Mouse (Mus musculus): ENCODE data around the gene Dok5. TPM values are rescaled to one million over a fixed set of nuclear protein-coding genes. Genes with fewer than 3 reads are reported as not detected.

Gene Dok5
- polyA plus RNA-seq, 1 experiment from 2014 or later = 11.4 TPM

DNA sequence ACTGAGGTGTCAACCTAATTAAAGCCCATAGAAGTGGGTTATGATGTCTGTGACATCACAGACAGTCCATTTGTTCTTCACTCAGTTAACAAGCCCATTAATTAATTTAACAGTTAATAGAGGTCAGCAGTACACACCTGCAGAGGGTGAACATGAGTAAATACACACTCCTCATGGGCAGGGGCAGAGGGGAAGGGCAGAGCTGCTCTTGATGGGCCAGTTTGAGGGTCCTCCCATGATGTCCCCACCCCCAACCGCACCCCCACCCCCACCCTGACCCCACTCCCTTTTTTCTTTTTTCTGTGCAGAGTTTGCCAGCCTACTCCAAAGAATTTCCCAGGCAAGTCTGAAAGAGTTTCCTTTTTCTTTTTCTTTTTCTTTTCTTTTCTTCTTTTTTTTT, 39.9 kb downstream of the Dok5 start:
- no peak overlapping the region for H3K27ac ChIP-seq
- no peak overlapping the region for H3K4me3 ChIP-seq
- no peak overlapping the region for H3K4me2 ChIP-seq
- WGBS = 0% methylated on average over 1 of the region's 1 CpGs
- peaks cover 24% of the 10 kb centered on the region; the same call in 1 of the 2 replicates for H3K4me1 ChIP-seq
- ATAC-seq (ENCODE audit: insufficient number of reproducible peaks, insufficient read depth, low FRiP score, low TSS enrichment, low read depth) = no peak
- H3K36me3 ChIP-seq = no peaks in the 10 kb centered on the region
- no peak overlapping the region for H3K9ac ChIP-seq
- H3K9me3 ChIP-seq = no peaks in the 10 kb centered on the region
- H3K27me3 ChIP-seq = no peaks in the 10 kb centered on the region

DNA sequence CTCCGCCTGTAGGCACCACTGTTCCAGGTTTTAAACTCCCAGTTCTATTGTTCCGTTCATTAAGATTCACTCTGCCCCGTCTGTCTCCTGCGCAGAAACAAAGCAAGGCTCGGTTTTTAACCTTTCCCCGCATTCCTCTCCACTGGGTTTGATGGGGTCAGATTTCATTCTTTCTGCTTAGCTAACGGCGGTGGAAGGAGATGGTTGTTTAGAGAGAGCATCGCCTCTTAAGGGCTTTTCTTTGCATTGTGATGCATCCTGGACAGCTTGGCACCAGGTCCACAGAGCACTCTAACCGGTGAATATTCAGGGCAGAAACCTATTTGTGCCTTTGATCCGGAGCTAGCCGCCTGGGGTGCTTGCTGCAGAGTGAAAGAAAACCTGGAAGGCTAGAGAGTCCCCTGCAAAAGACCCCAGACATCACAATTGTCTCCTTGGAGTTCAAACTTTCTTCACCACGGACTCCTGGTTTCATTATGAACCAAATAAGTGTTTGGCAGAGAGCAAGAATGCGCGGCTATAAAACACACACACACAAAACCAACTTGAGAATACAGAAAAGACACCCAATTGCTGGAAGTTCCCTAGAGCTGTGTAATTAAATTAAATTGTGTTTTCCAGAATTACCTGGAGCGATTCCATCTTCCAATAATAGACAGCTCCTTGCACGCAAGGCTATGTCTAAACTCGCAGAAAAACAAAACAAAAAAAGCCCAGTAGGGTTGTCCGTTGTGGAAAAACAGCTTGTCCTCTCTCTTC, 40.7 kb downstream of the Dok5 start:
- Histone ChIP-seq H3K27me3 (no peaks in the 10 kb centered on the region), H3K27ac (peak overlapping the region; percentile 76), H3K9me3 (no peaks in the 10 kb centered on the region), H3K9ac (0 out of 2 replicates have a peak overlapping the region, but pooled peaks have one; percentile 27), H3K36me3 (no peaks in the 10 kb centered on the region), H3K4me2 (peak overlapping the region; percentile 55), H3K4me1 (peaks cover 18% of the 10 kb centered on the region; the same call in 1 of the 2 replicates), H3K4me3 (peak overlapping the region; percentile 28)
- 4% methylated on average over 19 of the region's 19 CpGs for WGBS
- no peak for ATAC-seq (ENCODE audit: insufficient number of reproducible peaks, insufficient read depth, low FRiP score, low TSS enrichment, low read depth)

DNA sequence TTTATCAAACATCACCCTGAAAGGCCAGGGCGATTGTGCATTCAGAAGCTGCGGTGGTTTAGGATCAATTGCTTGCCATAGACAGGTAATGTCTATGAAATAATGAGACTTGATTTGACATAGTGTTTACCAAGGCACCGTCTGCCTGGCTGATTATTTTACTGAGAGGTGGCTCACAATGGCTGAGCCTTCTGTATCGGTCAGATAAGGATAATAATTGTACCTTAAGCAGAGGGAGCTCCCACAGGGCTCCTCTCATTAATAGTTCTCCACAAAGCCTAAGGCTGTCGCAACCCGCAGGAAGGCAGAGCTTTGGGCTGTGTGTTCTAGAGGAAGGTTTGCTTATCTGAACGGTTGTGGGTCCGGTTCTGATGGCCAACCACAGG, 41.3 kb downstream of the Dok5 start:
- peak overlapping the region; percentile 55 for H3K4me2 ChIP-seq
- ATAC-seq (ENCODE audit: insufficient number of reproducible peaks, insufficient read depth, low FRiP score, low TSS enrichment, low read depth) = no peak
- WGBS = 41% methylated on average over 8 of the region's 8 CpGs
- peaks cover 17% of the 10 kb centered on the region; the same call in 1 of the 2 replicates for H3K4me1 ChIP-seq
- H3K9ac ChIP-seq = no peak overlapping the region
- no peaks in the 10 kb centered on the region for H3K27me3 ChIP-seq
- H3K36me3 ChIP-seq = no peaks in the 10 kb centered on the region
- no peak overlapping the region for H3K4me3 ChIP-seq
- no peaks in the 10 kb centered on the region for H3K9me3 ChIP-seq
- H3K27ac ChIP-seq = peak overlapping the region; percentile 76

DNA sequence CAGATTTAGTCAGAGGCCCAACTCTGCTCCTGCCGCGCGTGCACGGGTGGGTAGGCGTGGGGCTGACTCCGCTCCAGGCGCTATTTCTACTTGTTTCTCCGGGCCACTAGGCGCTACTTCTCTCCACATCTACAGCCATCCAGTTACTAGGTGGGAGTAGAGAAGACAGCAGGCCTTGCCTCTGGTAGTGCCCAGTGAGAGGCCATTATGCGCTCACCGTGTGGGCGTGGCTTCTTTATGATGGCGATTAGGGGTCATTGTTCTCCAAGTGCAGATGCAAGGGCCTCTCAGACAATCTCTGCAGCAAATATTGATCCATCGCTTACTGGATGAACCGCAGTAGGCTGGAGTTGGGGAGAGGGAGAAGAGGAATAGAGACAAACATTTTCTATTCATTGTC, 44.0 kb downstream of the Dok5 start:
- no peaks in the 10 kb centered on the region for H3K27me3 ChIP-seq
- H3K4me3 ChIP-seq = no peak overlapping the region
- no peaks in the 10 kb centered on the region for H3K9me3 ChIP-seq
- H3K4me2 ChIP-seq = no peak overlapping the region
- H3K4me1 ChIP-seq = peaks cover 13% of the 10 kb centered on the region; the same call in 1 of the 2 replicates
- H3K27ac ChIP-seq = no peak overlapping the region
- no peak for ATAC-seq (ENCODE audit: insufficient number of reproducible peaks, insufficient read depth, low FRiP score, low TSS enrichment, low read depth)
- no peaks in the 10 kb centered on the region for H3K36me3 ChIP-seq
- no peak overlapping the region for H3K9ac ChIP-seq
- WGBS = 93% methylated on average over 15 of the region's 15 CpGs

DNA sequence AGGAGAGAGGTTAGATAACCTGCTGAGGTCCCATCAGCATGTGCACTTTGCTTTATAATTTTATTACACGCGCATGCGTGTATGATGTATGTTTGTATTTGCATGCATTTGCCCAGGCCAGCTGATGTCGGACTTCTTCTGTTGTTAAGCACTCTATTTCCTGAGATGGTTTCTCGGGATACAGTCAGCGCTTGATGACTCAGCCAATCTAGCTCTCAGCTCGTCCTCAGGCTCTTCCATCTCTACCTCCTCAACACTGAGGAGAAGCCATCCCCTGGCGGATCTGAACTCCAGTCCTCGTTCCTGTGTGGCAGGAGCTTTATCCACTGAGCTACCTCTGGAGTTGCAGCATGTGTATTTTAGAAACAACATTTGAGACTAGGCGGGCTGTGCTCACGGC, 44.5 kb downstream of the Dok5 start:
- H3K4me2 ChIP-seq = no peak overlapping the region
- no peak overlapping the region for H3K4me3 ChIP-seq
- H3K9ac ChIP-seq = no peak overlapping the region
- H3K27ac ChIP-seq = no peak overlapping the region
- H3K36me3 ChIP-seq = no peaks in the 10 kb centered on the region
- no peaks in the 10 kb centered on the region for H3K27me3 ChIP-seq
- ATAC-seq (ENCODE audit: insufficient number of reproducible peaks, insufficient read depth, low FRiP score, low TSS enrichment, low read depth) = no peak
- WGBS = 90% methylated on average over 11 of the region's 11 CpGs
- no peaks in the 10 kb centered on the region for H3K9me3 ChIP-seq
- peaks cover 18% of the 10 kb centered on the region for H3K4me1 ChIP-seq

DNA sequence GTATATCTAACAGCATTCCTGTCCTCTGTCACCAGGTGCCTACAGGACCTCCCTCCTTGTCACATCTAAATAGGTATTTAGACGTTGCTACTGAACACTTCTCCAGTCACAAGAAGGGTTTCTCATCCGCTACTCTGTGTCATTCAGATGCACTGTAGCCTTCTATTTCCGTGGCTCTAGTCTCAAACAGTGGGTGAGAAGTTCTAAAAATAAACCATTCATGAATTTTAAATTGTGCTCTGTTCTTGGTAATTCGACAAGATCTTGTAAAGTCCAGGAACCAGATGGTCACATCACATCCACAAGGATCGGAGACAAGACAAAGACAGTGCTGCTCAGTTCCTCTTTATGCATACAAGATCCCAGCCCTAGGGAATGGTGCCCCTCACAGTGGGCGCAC, 46.0 kb downstream of the Dok5 start:
- Histone ChIP-seq H3K36me3 (no peaks in the 10 kb centered on the region), H3K9me3 (no peaks in the 10 kb centered on the region), H3K27me3 (no peaks in the 10 kb centered on the region), H3K27ac (no peak overlapping the region), H3K4me1 (peaks cover 10% of the 10 kb centered on the region), H3K9ac (no peak overlapping the region), H3K4me3 (no peak overlapping the region), H3K4me2 (no peak overlapping the region)
- WGBS = 74% methylated on average over 6 of the region's 6 CpGs
- no peak for ATAC-seq (ENCODE audit: insufficient number of reproducible peaks, insufficient read depth, low FRiP score, low TSS enrichment, low read depth)

DNA sequence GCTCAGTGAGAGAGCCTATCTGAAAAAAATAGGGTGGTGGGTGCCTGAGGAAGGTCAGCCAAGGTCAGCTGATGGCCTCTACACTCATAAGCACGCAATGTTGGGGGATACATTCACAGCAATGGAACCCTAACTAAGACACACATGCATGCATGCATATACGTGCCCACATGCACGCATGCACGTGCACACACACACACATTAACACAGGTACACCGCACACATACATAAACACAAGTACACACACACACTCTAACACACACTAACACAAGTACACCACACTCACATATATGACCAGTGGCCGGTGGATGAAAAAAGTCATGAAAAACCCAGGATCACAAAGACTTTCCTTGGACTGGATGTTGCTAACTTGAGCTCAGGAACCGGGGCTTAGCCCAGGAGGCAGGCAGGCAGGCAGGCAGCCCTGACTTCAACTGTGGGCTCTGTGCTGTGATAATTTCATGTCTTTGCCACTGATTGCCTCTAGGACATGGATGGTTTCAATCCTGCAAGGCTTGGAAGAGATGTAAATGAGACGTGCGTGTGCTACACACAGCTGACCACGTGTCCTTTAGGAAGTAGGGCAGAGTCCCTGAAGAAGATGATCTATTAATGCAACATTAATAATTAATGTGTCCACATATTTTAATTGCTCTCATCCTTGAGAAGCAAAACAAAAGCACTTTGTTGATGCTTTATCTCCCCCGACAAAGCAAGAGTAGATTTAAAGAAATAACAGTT, 48.6 kb downstream of the Dok5 start:
- no peak for ATAC-seq (ENCODE audit: insufficient number of reproducible peaks, insufficient read depth, low FRiP score, low TSS enrichment, low read depth)
- no peaks in the 10 kb centered on the region for H3K9me3 ChIP-seq
- H3K4me1 ChIP-seq = peaks cover 5% of the 10 kb centered on the region
- WGBS = 78% methylated on average over 11 of the region's 11 CpGs
- H3K4me2 ChIP-seq = no peak overlapping the region
- no peak overlapping the region for H3K9ac ChIP-seq
- no peak overlapping the region for H3K27ac ChIP-seq
- no peak overlapping the region for H3K4me3 ChIP-seq
- no peaks in the 10 kb centered on the region for H3K36me3 ChIP-seq
- no peaks in the 10 kb centered on the region for H3K27me3 ChIP-seq

DNA sequence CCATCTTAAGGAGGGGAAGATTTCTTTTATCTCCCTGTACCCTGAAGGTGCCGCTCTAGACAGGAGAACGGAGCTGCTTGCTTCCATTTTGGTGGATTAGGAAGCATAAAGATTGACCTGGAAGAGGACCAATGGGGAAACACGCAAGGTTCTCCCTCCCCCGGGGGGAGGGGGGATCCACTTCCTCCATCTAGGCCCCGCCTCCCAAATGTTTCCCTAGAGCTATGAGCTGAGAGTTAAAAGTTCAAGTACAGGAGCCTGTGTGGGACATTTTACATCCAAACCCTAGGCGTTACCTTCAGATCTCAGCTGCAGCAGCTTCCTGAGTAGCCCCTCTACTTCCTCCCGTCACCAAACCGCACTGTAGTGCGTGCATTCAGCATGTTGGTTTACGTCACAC, 56.5 kb downstream of the Dok5 start:
- no peak overlapping the region for H3K4me3 ChIP-seq
- H3K4me2 ChIP-seq = no peak overlapping the region
- H3K9me3 ChIP-seq = no peaks in the 10 kb centered on the region
- no peaks in the 10 kb centered on the region for H3K27me3 ChIP-seq
- H3K27ac ChIP-seq = no peak overlapping the region
- ATAC-seq (ENCODE audit: insufficient number of reproducible peaks, insufficient read depth, low FRiP score, low TSS enrichment, low read depth) = no peak
- no peak overlapping the region for H3K9ac ChIP-seq
- H3K4me1 ChIP-seq = peaks cover 7% of the 10 kb centered on the region; the same call in 1 of the 2 replicates
- H3K36me3 ChIP-seq = no peaks in the 10 kb centered on the region
- WGBS = 91% methylated on average over 10 of the region's 10 CpGs

DNA sequence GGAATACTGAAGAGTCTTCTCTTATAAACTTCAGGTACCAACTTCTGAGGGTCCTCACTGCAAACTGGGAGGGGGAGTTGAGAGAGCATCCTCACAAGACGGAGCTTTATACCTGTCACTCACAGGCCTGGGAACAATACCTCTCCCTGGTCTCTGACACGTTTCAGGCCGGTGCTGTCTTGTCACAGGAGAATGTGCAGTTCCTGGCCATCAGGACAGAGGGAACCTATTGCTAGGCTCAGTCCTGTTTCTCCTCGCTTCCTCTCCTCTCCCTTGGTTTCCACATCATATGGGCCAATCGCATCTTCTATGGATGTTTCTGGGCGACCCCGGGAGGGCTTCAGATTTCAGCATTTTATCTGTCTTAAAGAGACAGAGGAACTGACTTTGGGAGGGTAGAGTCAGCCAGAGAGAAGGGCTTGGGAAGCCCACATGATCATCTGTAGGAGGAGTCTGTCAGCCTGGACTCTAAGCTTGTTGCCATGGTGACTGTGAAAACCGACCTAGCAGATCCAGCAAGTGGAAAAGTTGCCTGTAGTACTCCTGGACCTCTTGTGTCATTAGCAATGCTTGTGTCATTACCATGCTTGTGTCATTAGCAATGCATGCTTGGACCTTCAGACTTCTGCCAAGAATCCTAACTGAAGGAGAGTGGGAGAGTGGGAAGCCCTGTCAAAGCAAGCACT, 59.9 kb downstream of the Dok5 start:
- Histone ChIP-seq H3K4me1 (peaks cover 7% of the 10 kb centered on the region; the same call in 1 of the 2 replicates), H3K36me3 (no peaks in the 10 kb centered on the region), H3K27ac (no peak overlapping the region), H3K4me3 (no peak overlapping the region), H3K4me2 (no peak overlapping the region), H3K9me3 (no peaks in the 10 kb centered on the region), H3K9ac (no peak overlapping the region), H3K27me3 (no peaks in the 10 kb centered on the region)
- 20% methylated on average over 8 of the region's 8 CpGs for WGBS
- no peak for ATAC-seq (ENCODE audit: insufficient number of reproducible peaks, insufficient read depth, low FRiP score, low TSS enrichment, low read depth)

DNA sequence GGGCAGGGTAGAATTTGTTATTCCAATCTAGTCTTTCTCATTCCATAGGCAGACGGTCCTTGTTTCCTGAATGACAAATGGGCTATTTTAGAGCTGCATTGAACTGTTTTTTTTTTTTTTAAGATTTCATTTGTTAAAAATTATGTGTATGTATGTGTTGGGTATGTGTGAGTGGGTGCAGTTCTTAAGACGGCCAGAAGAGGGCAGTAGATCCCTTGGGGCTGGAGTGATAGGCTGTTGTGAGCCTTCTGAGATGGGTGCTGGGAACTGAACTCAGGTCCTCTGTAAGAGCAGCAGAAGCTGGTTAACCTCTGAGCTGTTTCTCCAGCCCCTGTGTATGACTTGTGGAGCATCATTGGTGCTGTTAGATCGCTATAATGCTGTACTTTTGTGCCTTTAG, 63.6 kb downstream of the Dok5 start:
- no peak for ATAC-seq (ENCODE audit: insufficient number of reproducible peaks, insufficient read depth, low FRiP score, low TSS enrichment, low read depth)
- Histone ChIP-seq H3K9ac (no peak overlapping the region), H3K27me3 (no peaks in the 10 kb centered on the region), H3K27ac (no peak overlapping the region), H3K4me1 (peaks cover 7% of the 10 kb centered on the region; the same call in 1 of the 2 replicates), H3K36me3 (no peaks in the 10 kb centered on the region), H3K4me3 (no peak overlapping the region), H3K4me2 (no peak overlapping the region), H3K9me3 (peaks cover 7% of the 10 kb centered on the region; the same call in 1 of the 2 replicates)
- 84% methylated on average over 3 of the region's 3 CpGs for whole genome bisulfite sequencing

DNA sequence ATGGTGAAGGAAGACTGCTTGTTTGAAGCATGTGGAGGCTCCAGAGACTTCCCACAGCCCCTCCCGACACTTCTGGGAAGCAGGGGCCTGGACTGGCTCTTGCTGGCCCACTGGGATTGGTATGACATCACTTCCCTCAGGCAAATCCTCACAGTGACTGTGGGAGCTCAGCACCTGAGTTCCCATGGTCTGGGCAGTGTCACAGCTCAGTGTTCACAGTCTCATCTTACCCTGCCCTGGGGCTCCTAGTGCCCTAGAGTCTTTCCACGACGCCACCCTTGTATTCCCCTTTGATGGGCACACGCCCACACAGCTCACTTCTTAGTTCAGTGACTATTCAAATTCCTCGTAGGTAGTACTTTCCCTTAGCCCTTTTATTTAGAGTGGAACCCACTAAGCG, 71.4 kb downstream of the Dok5 start:
- no peak overlapping the region for H3K4me3 ChIP-seq
- H3K4me2 ChIP-seq = no peak overlapping the region
- H3K27ac ChIP-seq = no peak overlapping the region
- H3K36me3 ChIP-seq = no peaks in the 10 kb centered on the region
- H3K4me1 ChIP-seq = peaks cover 19% of the 10 kb centered on the region
- ATAC-seq (ENCODE audit: insufficient number of reproducible peaks, insufficient read depth, low FRiP score, low TSS enrichment, low read depth) = no peak
- H3K9ac ChIP-seq = no peak overlapping the region
- WGBS = 66% methylated on average over 6 of the region's 6 CpGs
- no peaks in the 10 kb centered on the region for H3K27me3 ChIP-seq
- peaks cover 7% of the 10 kb centered on the region; the same call in 1 of the 2 replicates for H3K9me3 ChIP-seq

Data from embryonic facial prominence, embryonic 13.5 days (tissue).